Mouse (Mus musculus): ENCODE results near the gene Zfp712. TPM values are rescaled to one million over a fixed set of nuclear protein-coding genes. Genes with fewer than 3 reads are reported as not detected.

Gene Zfp712
- total RNA-seq (2021) (1 to 10 TPM; 1.5 to 1.6 TPM), polyA plus RNA-seq (2012; rRNA removed) (0.23 and 0.70 TPM in 2 replicates)
- long read RNA-seq, result 0 reads

- Histone ChIP-seq H3K27me3 (ENCODE audit: control insufficient read depth, insufficient read depth, low read length) (no peaks in the 10 kb centered on the region), H3K4me1 (ENCODE audit: control insufficient read depth, insufficient read depth, low read length) (no peaks in the 10 kb centered on the region)
- intact Hi-C loops (cut with DNase I), result loop anchor here (1.0 to 5.0 kb wide), 4 partner anchors 20 to 124 kb away; partner anchors contain the start of genes Gm28557 and Rsl1
Measured at GRCm38 (mm10) chr13:67060786-67061358, at the start of gene Zfp712. Gene Zfp712, minus strand, starts transcription at chr13:67061170.

GRCm38 (mm10) chr13:67108821-67109206 lies 47.8 kb upstream of the Zfp712 start:
- Histone ChIP-seq H3K4me1 (ENCODE audit: control insufficient read depth, insufficient read depth, low read length) (peaks cover 6% of the 10 kb centered on the region), H3K4me3 (peak overlapping the region; percentile 94), H3K79me2 (replicated peaks; ENCODE audit: control insufficient read depth, insufficient read depth, low read length) (no peaks in the 10 kb centered on the region; the same call in 1 of the 2 replicates), H3K27me3 (ENCODE audit: control insufficient read depth, insufficient read depth, low read length) (no peaks in the 10 kb centered on the region; the same call in 1 of the 2 replicates), H3K27ac (peak overlapping the region; percentile 93), H3K36me3 (ENCODE audit: control insufficient read depth, insufficient read depth, low read length) (no peaks in the 10 kb centered on the region), H3K9ac (ENCODE audit: low read depth, low read length) (peak overlapping the region; percentile 46)
- 3% methylated on average over 9 of the region's 9 CpGs for WGBS
- TF ChIP-seq CTCF (IDR thresholded peaks at IDR 0.05) (peak; percentile 65), POLR2A (IDR thresholded peaks at IDR 0.05; ENCODE audit: insufficient read depth, low read depth, low read length) (no peak)
- peak in 1 of 2 experiments; percentile 42 for DNase-seq
- intact Hi-C loops (cut with DNase I), result loop anchor here (1.0 to 10.0 kb wide), 8 partner anchors 19 to 706 kb away; partner anchors contain the start of genes Gm10767, Gm26965, Gm28044 and Zfp273

More at GRCm38 (mm10) chr13:67060786-67061358, at the start of gene Zfp712:
- Histone ChIP-seq H3K4me3 (peak within 1 kb of the TSS; percentile 79), H3K9ac (ENCODE audit: low read depth, low read length) (peak within 1 kb of the TSS; percentile 61), H3K27ac (peak within 1 kb of the TSS; percentile 75), H3K36me3 (ENCODE audit: control insufficient read depth, insufficient read depth, low read length) (no peaks in the 10 kb centered on the region), H3K79me2 (replicated peaks; ENCODE audit: control insufficient read depth, insufficient read depth, low read length) (peaks cover 2% of the 10 kb centered on the region; the same call in 1 of the 2 replicates)
- peak; percentile 39; the same call in 1 of the 2 replicates for TF ChIP-seq POLR2A (IDR thresholded peaks at IDR 0.05; ENCODE audit: insufficient read depth, low read depth, low read length)
- TF ChIP-seq EP300 (IDR thresholded peaks at IDR 0.05; ENCODE audit: insufficient read depth, low read depth, low read length), result no peak
- DNase-seq, result peak; percentile 93 to 94
- WGBS, result under 1% methylated on average over 27 of the region's 27 CpGs

- Histone ChIP-seq H3K4me3 (peak within 1 kb of the TSS; percentile 94), H3K4me1 (ENCODE audit: control insufficient read depth, insufficient read depth, low read length) (peaks cover 6% of the 10 kb centered on the region), H3K79me2 (replicated peaks; ENCODE audit: control insufficient read depth, insufficient read depth, low read length) (no peaks in the 10 kb centered on the region; the same call in 1 of the 2 replicates), H3K27ac (peak within 1 kb of the TSS; percentile 93), H3K36me3 (ENCODE audit: control insufficient read depth, insufficient read depth, low read length) (no peaks in the 10 kb centered on the region), H3K9ac (ENCODE audit: low read depth, low read length) (peak within 1 kb of the TSS; percentile 93), H3K27me3 (ENCODE audit: control insufficient read depth, insufficient read depth, low read length) (no peaks in the 10 kb centered on the region; the same call in 1 of the 2 replicates)
- peak; percentile 79 to 91 for DNase-seq
- under 1% methylated on average over 17 of the region's 17 CpGs for WGBS
- intact Hi-C loops (cut with DNase I), result loop anchor here (1.0 to 10.0 kb wide), 8 partner anchors 20 to 706 kb away; partner anchors contain the start of genes Gm10767, Gm26965, Gm28044 and Zfp273
- TF ChIP-seq CTCF (IDR thresholded peaks at IDR 0.05) (peak; percentile 93), EP300 (IDR thresholded peaks at IDR 0.05; ENCODE audit: insufficient read depth, low read depth, low read length) (0 out of 2 replicates have a peak, but pooled peaks have one; percentile 8), POLR2A (IDR thresholded peaks at IDR 0.05; ENCODE audit: insufficient read depth, low read depth, low read length) (peak; percentile 89)
Measured at GRCm38 (mm10) chr13:67108194-67108820, 47.3 kb upstream of the Zfp712 start, which contains the start of gene Gm28557. Gene Gm28557, minus strand, starts transcription at chr13:67108604.

GRCm38 (mm10) chr13:67107681-67108080 lies 46.7 kb upstream of the Zfp712 start:
- WGBS, result 33% methylated on average over 9 of the region's 9 CpGs
- Histone ChIP-seq H3K27ac (peak overlapping the region; percentile 93), H3K36me3 (ENCODE audit: control insufficient read depth, insufficient read depth, low read length) (no peaks in the 10 kb centered on the region), H3K4me1 (ENCODE audit: control insufficient read depth, insufficient read depth, low read length) (peaks cover 6% of the 10 kb centered on the region), H3K27me3 (ENCODE audit: control insufficient read depth, insufficient read depth, low read length) (no peaks in the 10 kb centered on the region; the same call in 1 of the 2 replicates), H3K4me3 (peak overlapping the region; percentile 94), H3K9ac (ENCODE audit: low read depth, low read length) (peak overlapping the region; percentile 20; the same call in 1 of the 2 replicates), H3K79me2 (replicated peaks; ENCODE audit: control insufficient read depth, insufficient read depth, low read length) (no peaks in the 10 kb centered on the region; the same call in 1 of the 2 replicates)
- TF ChIP-seq POLR2A (IDR thresholded peaks at IDR 0.05; ENCODE audit: insufficient read depth, low read depth, low read length) (no peak), CTCF (IDR thresholded peaks at IDR 0.05) (no peak), EP300 (IDR thresholded peaks at IDR 0.05; ENCODE audit: insufficient read depth, low read depth, low read length) (no peak)
- intact Hi-C loops (cut with DNase I), result loop anchor here (1.0 to 10.0 kb wide), 8 partner anchors 21 to 707 kb away; partner anchors contain the start of genes Gm10767, Gm26965, Gm28044 and Zfp273
- no peak for DNase-seq

GRCm38 (mm10) chr13:67097876-67098275 lies 36.9 kb upstream of the Zfp712 start, which contains the start of gene Zfp708:
Gene Zfp708, minus strand, starts transcription at chr13:67097976.
- Histone ChIP-seq H3K4me3 (no peak within 1 kb of the TSS), H3K79me2 (replicated peaks; ENCODE audit: control insufficient read depth, insufficient read depth, low read length) (no peaks in the 10 kb centered on the region), H3K9ac (ENCODE audit: low read depth, low read length) (no peak within 1 kb of the TSS), H3K4me1 (ENCODE audit: control insufficient read depth, insufficient read depth, low read length) (no peaks in the 10 kb centered on the region), H3K27me3 (ENCODE audit: control insufficient read depth, insufficient read depth, low read length) (no peaks in the 10 kb centered on the region), H3K27ac (no peak within 1 kb of the TSS), H3K36me3 (ENCODE audit: control insufficient read depth, insufficient read depth, low read length) (no peaks in the 10 kb centered on the region; the same call in 1 of the 2 replicates)
- WGBS, result 87% methylated on average over 10 of the region's 10 CpGs
- intact Hi-C loops (cut with DNase I), result no loop called here
- DNase-seq, result no peak
- no peak for TF ChIP-seq CTCF (IDR thresholded peaks at IDR 0.05)
- no peak for TF ChIP-seq POLR2A (IDR thresholded peaks at IDR 0.05; ENCODE audit: insufficient read depth, low read depth, low read length)
- TF ChIP-seq EP300 (IDR thresholded peaks at IDR 0.05; ENCODE audit: insufficient read depth, low read depth, low read length), result no peak

Data from heart, adult 2 months (tissue).